Mouse (Mus musculus) cerebellum, postnatal 4 days (tissue): ENCODE measurements around the gene Nudt19.
A peak's percentile ranks its signal among the peaks of the same experiment; 100 is the strongest.
"Not testable (repeated sequence)": the region's sequence is repeated elsewhere in the genome, so short reads cannot be mapped to it uniquely, and the experiment has no call there.

ENCODE experiments used
- DNase-seq, 2 experiments: peaks; one replicate each; pipeline ENCODE4 v3.0.0; 2022; ENCODE audit warnings: low spot score in 2 of 2, mixed read lengths in 1 of 2

The Nudt19 gene

GRCm38 (mm10) chr7:35565965-35566364, 9.9 kb upstream of the Nudt19 start:
- not testable (repeated sequence) for DNase-seq

DNA sequence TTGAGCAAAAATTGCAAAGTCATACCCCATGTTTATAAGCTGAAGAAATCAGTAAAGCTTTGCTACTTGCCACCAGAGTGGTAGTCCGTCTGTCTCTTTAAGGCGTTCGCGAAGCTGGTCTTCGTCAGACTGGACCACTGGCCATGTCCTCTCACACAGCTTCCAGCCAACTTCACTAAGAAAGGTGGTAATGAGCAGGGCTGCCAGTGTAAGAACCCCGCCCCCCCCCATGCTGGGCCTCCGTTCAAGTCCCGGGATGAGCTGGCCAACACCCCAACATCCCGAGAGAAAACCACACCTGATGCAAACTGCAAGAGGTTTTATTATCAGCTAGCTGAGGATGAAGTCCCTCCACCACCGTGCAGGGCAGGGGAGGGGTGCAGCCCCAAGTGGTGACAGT, 8.8 kb upstream of the Nudt19 start:
- not testable (repeated sequence) for DNase-seq

- DNase-seq: no peak
Observed at GRCm38 (mm10) chr7:35564067-35564865, 8.2 kb upstream of the Nudt19 start.

GRCm38 (mm10) chr7:35563071-35563470, 7.0 kb upstream of the Nudt19 start:
- DNase-seq: no peak

DNA sequence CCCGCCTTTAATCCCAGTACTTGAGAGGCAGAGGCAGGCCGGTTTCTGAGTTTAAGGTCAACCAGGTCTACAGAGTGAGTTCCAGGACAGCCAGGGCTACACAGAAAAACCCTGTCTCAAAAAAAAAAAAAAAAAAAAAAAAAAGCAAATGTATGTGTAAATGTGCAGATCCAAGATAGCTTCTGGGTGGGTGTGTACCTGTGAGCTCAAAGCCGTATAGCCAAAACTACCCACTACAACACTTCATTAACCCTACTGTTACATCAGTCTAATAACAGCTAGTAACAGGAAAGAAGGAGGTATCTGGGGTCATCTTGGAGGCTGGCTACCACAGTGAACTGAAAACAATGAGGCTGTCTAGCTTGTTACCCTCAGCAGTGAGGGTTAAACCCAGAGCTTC, 3.7 kb upstream of the Nudt19 start:
- no peak for DNase-seq

DNA sequence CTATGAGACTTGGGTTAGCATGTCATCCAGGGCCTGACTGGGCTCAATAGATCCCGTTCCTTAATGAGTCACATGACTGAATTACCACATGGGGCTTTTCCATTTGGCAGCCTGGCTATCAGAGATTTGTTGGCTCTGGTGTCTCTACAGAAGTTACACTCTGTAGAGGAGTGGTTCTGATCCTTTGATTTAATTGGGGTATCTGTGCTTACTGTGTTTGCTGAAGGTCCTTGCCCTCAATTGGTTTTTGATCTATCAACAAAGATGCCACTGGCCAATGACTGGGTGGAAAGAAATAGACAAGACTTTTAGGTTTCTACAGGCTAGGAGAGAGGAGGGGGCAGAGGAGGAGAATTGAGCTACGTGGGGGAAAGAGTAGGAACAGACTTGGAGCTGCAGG, 2.6 kb upstream of the Nudt19 start:
- DNase-seq: no peak

- DNase-seq: no peak
Observed at GRCm38 (mm10) chr7:35557577-35557976, 1.5 kb upstream of the Nudt19 start.

- DNase-seq: no peak
Observed at GRCm38 (mm10) chr7:35556905-35557304, 801 bp upstream of the Nudt19 start.

DNA sequence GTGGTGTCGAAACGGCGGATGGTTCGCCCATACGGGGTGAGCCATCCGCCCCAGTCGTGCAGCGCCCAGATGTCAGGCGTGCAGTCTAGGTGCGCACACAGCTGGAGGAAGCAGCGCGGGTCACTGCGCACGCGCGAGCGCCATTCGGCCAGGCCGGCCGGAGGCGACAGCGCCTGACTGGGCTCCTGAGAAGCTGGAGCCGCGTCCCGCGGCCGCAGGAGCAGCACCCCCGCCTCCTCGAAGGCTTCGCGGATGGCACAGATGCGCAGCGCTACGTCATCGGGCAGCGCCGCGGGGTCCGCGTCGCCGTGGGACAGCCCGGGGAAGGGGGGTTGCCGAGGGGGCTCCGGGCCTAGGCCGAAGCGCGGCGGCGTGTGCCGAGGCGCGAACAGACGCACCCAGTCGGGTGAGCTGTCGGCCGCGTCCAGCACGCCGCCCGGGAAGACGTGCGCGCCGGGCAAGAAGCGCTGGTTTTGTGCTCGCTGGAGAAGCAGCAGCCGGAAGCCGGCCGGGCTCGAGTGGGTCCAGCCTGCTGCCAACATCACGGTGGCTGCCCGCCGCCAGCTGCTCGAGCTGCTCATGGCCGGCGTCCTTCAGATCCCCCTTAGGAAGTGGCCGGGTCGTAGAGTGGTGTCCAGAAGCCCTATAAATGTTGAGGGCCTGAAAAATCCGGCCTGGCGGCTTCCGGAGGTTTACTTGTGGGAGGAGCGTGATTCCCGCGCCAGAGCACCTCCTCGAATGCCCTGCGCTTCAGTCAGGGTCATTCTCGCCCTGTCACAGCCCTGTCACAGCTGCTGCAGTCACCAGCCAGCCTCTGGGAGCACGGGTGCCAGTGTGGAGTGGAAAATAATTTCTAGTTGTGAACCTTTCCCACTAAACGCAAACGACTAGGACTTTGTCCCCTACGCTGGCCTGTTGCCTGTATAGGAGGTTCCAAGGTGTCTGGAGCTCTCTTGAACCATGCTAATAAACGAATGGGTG, 590 bp downstream of the Nudt19 start:
- DNase-seq: peak; percentile 69 to 88

DNA sequence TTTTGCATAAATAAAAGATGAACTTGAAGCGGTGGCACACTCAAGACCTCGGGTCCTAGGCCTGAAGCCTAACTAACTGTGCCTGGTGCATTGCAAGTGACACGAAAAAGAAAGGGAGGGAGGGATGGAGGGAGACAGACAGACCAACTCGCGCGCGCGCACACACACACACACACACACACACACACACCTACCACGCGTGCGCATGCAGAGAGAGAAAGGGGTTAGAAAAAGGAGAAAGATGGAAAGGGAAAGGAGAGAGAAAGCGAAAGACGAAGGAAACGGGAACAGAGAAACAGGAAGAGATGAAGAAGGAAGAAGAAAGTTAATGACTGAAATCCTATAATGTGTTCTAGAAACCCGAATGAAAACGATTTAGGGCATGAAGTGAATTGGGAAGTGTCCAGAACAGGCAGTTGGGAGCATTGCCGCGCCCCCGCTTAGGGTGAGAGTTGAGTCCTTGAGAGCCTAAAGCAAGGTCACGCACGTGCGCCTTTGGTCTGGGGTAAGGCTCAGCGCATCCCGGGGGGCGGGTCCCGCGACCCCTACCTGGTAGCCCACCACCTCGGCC, 1.4 kb downstream of the Nudt19 start:
- DNase-seq: peak in 1 of 2 experiments; percentile 18

- DNase-seq: peak in 1 of 2 experiments; percentile 23
Observed at GRCm38 (mm10) chr7:35553751-35554604, 2.1 kb downstream of the Nudt19 start.

DNA sequence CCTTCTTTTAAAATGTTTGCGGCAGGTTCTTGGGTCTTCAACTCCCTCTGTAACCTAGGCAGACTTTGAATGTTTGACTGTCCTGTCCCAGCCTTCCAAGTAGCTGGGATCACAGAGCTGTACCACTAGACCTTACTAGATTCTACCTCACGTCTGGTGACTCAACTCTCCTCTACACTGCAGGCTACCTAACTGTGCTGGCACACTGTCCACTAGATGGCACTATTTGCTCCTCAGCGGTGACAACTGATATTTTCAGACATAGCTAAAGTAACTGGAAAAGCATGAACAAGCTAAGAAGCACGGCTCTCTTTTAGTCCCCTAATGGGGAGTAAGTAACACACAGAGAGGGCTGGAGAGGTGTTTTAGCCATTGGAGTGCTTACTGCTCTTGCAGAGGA, 10.2 kb downstream of the Nudt19 start:
- peak; percentile 44 to 56 for DNase-seq

GRCm38 (mm10) chr7:35537562-35537961, 18.5 kb downstream of the Nudt19 start, which contains the start of gene Tdrd12:
Gene Tdrd12, minus strand, starts transcription at chr7:35537745.
- DNase-seq: no peak

- DNase-seq: no peak
Observed at GRCm38 (mm10) chr7:35535750-35536512, 20.2 kb downstream of the Nudt19 start.

GRCm38 (mm10) chr7:35530544-35530943, 25.6 kb downstream of the Nudt19 start:
- not testable (repeated sequence) for DNase-seq

DNA sequence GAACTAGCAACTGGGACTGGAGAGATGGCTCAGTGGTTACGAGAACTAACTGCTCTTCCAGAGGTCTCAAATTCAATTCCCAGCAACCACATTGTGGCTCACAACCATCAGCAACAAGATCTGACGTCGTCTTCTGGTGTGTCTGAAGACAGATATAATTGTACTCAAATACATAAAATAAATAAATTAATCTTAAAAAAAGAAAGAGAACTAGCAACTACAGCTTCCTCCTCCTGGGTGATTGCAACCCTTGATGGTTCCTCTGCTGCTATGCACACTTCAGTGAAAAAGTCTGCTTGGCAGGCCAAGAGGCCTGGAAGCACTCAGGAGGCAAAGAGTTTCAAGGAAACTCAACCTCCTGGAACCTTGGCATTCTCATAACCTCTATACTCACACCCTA, 26.1 kb downstream of the Nudt19 start:
- DNase-seq: no peak

DNA sequence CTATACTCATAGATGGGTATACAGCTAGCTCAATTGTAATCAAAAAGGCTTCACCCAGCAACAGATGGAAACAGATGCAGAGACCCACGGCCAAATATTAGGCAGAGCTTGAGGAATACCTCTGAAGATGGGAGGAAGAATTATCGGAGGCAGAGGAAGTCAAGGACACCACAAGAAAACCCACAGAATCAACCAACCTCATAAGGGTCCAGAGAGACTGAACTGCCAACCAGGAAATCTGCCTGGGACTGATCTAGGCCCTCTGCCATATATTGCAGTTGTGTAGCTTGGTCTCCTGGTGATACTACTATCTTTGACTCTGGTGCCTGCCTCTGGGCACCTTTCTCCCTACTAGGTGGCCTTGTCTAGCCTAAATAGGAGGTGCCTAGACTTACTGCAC, 29.3 kb downstream of the Nudt19 start:
- DNase-seq: no peak

DNA sequence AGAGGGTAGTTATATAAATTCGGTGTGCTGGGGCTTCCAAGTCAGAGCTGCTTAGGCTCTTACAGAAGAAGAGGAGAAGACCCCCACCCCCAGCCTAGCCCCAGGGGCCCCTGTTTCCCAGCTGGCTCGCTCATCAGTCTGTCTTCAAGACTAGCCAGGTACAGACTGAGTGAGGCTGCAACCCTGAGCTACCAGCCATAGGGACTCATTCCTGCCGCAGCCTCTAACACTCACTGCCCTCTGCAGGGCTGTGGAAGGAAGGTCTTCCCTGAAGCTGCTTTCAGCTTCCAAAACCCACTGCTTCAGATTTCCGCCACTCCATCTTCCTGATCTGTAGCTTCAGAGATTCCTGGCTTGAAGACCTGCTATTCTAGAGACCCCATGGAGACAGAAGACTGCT, 54.1 kb downstream of the Nudt19 start:
- DNase-seq: peak in 1 of 2 experiments; percentile 16

DNA sequence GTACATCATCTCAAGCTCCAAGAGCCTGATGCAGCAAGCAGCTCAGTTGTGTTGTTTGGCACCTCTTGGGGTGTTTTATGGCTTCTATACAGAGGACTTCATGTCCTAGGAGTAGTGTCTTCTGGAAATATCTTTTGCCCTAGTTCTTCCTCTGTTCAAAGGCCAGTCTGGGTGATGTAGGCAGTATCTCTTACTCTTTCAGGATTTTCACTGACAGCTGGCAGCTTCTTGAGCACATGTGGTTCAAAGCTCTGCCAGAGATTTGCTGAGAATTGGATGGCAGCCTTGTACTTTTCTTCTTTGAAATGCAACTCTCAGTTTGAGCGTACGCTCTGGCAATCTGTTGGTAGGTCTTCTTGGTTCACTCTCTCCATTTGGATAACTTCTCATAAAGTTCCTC, 58.6 kb downstream of the Nudt19 start:
- DNase-seq: no peak
